Mouse (Mus musculus) right cerebral cortex, postnatal 4 days (tissue): ENCODE data around the gene Elavl3.
"Not testable (repeated sequence)": the region's sequence is repeated elsewhere in the genome, so short reads cannot be mapped to it uniquely, and the experiment has no call there.

ENCODE experiments used
- DNase-seq: peaks from one replicate; pipeline ENCODE4 v3.0.0-alpha.2; 2022

The Elavl3 gene

DNA sequence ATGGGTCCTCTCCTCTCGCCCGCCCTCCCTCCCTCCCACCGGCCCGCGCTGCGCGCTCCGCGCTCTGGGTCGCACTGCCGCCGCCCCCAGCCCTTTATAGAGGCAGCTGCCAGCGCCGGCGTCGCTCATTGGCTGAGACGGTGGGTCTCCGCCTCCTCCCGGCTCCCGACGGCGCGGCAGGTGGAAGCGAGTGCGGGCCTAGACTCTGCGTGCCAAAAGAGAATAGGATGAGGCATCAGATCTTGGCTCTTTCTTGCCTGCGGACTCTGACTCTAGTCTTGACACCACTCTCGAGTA is at the start of gene Elavl3:
Elavl3 (minus strand) TSS at position 66 of the 297 bp plus-strand sequence.
- DNase-seq: peak; percentile 91

DNA sequence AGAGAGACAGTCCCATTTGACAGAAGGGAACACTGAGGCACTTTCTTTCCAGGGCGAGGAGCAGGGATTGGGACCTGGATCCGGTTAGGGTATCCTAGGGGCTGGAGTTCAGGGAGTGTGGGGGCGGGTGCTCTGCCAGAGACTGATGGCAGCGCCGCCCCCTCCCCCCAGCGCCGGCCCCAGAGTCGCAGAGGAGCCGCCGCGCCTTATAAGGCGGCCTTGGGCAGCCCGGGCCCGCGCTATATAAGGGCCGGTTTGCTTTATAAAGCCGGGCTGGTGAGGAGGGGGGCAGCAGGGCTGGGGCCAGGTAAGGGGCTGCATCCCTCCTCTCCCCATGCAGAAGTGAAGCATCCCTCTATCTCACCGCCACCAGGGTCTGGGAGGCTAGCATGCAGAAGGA is 48.1 kb upstream of the Elavl3 start:
- no peak for DNase-seq

DNA sequence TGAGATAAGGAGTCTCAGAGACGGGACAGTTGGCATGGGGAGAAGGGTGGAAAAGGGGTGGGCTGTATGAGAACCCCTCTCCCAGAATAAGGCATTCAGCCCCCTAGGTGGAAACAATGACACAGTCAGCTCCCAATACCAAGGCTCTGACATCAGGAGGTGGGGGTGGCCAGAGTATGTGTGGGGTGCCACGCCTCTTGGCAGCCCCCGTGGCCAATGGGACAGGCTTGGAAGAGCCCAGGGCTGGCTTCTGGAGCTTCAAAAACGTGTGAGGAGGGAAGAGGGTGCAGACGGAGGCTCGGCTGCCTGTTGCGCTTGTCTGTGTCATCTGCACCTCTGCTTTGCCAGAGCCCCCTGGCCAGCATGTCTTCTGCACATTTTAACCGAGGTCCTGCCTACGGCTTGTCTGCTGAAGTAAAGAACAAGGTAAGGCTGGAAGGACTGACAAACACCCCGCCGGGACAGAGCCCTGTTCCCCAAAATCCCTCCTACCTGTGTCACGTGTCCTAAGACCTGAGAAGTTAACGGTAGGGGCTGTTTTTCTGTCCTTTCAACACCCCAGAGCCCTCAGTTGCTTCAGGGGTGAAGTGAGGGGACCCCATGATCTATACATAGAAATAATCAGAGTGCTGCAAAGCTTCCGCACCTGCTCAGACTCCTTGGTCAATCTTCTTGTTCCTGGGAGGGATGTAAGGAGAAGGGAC is 47.3 kb upstream of the Elavl3 start, which contains the start of gene Cnn1:
Cnn1 (plus strand) TSS at position 224 of the 704 bp plus-strand sequence.
- DNase-seq: no peak

DNA sequence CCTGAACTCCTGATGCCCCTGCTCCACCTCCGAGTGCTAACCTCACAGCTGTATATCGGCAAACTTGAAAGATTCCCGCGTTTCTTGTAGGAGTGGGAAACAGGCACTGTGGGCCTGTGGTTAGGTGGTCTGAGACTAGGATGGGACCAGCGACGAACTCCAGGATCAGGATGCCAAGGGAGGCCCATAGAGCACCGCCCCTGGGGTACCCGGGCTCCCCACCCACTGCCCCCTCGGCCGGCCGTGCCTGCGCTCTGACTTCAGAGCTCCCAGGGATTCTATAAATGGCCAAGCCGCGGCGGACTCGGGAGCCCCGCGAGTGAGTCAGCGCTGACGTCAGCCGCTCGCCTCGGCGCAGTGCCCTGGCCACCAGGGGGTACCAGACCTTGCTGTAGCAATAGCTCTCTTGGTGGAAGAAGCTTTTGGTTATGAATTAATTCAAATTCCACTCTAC is 44.1 kb upstream of the Elavl3 start:
- peak; percentile 64 for DNase-seq

DNA sequence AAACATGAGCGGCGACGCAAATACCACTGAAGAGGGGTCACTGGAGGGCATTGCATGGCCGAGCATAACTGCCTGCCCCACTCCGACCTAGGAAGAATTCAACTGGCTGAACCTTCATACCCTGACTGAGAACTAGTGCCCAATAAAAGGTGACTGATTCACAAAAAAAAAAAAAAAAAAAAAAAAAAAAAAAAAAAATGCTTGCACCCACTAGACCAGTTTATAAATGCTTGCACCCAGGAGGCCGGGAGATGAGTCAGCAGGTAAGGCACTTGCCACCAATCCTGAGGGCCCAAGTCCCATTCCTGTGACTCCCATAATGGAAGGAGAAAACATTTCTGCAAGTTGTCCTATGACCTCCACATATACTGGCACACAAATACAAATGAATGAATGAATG is 40.9 kb upstream of the Elavl3 start:
- DNase-seq: no peak

DNA sequence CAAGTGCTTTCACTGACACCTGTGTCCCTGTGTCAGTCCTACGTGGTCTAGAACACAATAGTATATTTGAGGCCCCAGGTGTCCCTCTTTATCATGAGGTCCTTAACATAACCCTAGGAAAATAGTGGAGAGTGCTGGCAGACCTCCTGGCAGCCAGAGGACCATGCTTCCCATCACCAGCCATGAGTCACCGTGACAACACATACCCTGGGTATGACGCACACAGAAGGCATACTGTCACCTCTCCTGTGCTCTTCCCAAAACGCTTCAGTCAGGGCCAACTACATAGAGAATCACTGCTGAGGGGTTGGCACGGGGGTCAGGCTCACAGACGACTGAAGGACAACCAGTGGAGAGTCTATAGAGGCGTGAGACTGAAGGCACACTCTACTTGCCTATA is 38.2 kb upstream of the Elavl3 start:
- DNase-seq: no peak

DNA sequence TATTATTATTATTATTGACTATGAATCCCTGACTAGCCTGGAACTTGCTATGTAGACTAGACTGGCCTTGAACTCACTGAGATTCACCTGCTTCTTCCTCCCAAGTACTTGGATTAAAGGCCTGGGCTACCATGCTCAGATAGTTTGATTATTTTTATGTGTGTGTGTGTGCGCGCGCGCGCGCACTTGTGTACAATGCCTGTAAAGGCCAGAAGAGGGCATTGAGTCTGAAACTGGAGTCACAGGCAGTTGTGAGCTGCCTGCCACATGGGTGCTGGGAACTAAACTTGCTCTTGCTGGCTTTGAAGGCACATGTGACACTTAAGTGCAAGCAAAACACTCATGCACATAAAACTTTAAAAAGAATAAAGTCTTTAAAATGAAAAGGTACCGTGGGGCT is 37.5 kb upstream of the Elavl3 start:
- no peak for DNase-seq

DNA sequence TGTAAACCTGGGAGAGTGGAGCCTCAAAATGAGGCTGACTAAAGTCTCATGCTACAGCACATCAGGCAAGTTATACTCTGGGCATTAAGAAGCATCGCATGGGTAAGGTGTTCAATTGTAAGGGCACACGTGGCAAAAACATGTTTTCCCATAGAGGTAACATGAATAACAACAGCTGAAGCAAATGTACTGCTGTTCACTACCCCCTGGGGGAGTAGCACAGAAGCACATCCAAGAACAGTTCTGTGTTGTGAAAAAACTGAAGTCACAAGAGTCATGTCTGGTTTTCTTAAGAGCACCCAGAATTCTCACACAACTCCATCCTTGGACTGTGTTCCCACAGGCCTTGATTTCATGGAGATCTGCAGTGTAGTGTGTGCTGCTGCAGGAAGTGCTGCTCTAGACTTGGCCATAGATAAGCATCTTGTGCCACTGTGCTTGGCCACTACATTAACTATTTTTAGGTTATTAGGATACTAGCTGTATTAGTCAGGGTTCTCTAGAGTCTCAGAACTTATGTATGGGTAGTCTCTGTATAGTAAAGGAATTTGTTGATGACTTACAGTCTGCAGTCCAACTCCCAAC is 35.3 kb upstream of the Elavl3 start:
- no peak for DNase-seq

DNA sequence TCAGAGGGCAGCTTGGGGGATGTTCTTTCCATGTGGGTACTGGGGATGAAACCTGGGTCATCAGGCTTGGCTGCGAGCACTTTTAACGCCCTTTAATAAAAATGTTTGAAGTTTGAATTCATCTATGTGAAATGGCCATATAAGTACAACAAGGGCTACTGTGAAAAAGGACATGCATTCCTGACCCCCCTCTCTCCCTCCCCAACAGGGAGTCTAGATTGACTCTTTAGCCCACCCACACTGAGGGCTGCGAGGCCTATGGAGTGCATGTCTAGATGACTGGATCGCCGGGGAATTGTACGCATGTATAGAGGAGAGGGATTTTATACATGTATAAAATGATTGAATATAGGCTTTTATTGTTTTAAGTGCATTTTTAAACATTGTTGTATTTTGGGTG is 34.2 kb upstream of the Elavl3 start:
- DNase-seq: no peak

DNA sequence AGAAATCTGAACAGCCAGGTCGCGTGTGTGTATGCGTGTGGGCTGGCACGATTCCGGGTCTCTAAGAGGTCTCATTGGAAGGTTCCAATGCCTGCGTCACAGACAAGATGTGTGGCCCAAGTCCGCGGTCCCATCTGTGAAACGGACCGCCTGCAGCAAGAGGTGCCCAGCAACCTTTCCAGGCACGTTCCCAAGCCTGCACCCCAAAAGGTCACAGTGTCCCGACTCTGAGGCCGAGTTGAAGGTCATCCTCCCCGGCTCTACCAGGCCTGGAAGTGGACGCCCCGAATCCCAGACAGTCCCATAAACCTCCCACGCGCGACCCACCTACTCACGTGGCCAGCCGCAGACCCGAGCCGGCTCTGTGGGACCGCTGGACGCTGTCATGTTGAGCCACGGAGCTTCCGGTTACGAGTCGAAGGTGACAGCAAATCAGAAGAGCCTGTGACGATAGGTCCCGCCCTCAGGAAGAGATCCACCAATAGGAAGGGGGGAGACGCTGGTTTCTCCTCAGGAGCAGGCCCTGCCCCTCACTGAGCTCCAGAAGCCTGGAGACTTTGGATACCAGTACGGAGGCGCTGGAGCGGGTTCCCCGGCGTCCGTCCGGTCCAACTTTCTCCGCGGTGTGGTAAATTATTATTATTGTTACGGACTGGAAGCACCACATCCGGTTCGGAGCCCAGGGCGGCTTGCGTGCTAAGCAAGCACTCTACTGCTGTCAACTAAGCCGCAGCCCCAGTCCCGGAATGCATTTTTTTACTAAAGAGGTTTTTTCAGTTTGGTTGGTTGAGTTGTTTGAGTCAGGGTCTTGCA is 33.4 kb upstream of the Elavl3 start, which contains the start of gene Ecsit:
Ecsit (minus strand) TSS at position 417 of the 813 bp plus-strand sequence.
- peak; percentile 83 for DNase-seq

DNA sequence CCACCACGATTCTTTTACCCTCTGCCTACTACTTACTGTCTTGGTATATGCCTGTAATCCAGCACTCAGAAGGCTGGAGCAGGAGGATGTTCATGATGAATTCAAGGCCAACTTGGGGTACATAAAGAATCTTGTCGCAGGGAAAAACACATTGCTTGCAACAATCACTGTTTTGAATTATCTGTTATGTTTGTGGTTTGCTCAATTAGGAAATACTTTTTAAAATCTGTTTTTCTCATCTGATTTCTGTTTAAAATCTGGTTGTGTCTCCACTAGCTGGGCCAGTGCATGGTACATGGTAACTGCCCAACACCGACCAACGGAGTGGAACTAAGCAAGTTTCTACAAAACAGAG is 32.8 kb upstream of the Elavl3 start:
- no peak for DNase-seq

DNA sequence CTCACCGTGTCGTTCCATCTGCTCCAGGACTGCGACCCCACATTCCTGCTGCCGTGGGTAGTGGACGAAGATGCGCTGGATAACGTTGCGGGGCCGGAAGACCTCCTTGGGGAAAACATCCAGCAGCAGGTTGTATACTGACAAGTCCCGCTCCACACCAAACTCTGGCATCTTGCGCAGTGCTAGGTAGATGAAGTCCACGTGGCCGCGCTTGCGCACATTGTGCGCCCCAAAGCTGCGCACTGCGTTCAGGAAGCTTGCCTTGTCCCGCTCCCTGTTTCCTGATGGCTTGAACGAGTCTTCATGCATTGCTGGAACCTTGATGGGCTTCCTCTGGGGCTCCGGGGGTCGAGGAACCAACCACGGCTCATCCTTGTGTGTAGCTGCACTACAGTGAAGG is 24.4 kb upstream of the Elavl3 start:
- no peak for DNase-seq

DNA sequence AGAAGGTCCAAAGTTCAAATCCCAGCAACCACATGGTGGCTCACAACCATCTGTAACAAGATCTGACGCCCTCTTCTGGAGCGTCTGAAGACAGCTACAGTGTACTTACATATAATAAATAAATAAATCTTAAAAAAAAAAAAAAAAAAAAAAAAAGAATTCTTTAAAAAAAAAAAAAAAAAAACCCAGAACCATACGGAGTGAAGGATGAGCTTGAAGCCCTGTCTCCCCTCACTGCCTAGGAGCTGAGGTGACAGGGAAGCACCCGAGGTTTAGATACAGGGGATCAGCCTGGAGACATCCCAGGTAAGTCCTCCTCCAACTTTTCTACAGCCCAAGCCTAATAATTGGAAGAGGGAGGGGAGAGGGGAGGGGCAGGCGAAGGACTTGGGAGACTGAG is 24.0 kb upstream of the Elavl3 start:
- DNase-seq: not testable (repeated sequence)

DNA sequence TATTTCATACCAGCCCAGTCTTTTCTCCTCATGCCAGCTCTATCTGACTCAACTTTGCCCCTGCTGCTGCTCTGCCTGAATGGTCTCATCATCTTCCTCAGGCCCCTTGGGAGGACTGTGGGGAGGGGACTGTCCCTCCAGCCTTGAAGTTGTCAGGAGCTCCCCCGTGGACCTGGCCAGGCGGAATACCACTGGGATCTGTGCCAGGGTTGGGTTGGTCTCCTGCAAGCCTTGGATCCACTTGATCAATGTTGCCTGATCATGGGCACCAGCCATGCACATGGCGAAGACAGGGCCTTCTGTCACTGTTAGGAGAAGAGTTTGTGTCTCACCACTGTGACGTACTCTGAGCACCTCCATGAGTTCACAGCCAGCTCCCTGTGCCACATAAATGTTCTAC is 20.5 kb upstream of the Elavl3 start:
- no peak for DNase-seq

DNA sequence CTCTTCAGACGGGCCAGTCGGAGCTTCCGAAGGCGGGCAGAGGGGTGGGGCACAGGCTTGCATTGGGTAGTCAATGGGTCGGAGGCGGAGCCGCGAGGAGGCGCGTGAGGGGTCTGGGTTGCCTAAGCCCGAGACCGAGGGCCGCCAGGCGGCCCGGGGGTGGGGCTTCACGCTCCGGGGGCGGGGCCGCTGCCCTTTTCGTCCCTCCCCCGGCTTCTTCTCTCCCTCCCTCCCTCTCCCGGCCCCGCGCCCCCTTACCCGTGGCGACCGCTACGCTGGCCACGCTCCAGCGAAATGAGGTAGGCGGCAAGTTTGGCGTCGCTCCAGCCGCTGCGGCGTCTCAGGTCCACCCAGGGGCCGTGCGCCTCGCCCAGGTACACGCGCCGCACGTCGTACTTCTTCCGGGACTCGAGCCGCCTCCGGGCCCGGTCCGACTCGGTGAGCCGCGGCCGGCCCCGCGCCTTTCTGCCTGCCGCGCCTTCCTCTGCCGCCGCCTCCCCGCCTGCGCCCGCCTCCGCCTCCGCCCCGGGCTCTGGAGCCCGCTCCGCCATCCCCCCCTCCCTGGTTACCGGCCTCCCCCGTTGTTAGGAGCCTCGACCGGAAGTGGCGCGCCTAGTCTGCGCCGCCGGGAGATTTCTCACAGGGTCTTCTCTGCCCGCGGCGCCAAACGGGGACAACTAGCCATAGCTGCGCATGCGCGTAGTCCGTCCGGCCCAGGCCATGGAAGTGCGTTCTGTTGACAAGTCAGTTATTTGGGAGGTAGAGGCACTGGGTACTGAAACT is 19.2 kb upstream of the Elavl3 start, which contains the start of the genes Gm49318 and Zfp653:
Gm49318 (minus strand) TSS at position 469 of the 783 bp plus-strand sequence.
Zfp653 (minus strand) TSS at position 586 of the 783 bp plus-strand sequence.
- DNase-seq: peak; percentile 98

DNA sequence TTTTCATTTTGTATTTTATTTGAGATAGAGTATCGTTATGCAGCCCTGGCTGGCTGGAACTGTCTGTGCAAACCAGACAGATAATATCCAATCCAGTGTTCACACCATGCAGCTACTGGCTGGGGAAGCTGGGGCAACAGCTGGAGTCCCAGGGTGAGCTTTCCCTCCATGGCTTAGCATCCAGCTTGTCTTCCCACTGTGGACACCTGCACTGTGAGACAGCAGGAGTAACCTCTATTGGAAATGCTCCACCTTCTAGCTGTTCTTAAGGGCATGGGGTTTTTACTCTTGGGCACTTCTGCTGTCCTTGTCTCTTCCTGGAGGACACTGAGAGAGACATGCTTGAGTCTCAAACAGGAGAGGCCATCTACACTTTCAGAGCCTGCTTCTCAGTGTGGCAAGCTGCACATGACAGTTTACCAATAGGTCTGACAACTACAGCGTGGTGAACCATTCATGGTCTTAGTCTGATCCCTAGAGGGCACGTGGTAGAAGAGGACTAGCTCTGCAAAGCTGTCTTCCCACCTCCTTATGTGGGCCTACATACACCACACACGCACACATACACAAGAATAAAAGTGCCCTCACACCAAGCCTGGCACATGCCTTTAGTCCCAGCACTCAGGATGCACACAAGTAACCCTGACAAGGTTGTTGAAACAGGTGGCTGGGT is 18.2 kb upstream of the Elavl3 start:
- DNase-seq: no peak

DNA sequence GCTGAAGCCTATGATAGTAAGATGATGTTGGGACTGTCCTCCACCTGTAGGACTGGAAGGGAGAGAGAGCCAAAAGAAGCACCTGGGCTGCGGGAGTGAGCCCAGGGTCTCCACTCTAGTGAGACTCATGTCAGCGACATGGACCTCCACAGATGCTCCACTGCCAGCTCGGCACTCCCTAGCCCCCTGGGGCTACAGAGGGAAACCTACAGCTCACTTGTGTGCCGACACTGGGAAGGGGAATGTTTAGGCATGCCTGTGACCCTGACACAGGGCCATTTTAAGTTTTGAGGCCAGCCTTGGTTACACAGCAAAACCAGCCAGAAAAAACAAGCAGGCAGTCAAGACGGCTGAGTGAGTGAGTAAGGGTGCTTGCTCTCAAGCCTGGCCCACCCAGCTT is 15.4 kb upstream of the Elavl3 start:
- no peak for DNase-seq

DNA sequence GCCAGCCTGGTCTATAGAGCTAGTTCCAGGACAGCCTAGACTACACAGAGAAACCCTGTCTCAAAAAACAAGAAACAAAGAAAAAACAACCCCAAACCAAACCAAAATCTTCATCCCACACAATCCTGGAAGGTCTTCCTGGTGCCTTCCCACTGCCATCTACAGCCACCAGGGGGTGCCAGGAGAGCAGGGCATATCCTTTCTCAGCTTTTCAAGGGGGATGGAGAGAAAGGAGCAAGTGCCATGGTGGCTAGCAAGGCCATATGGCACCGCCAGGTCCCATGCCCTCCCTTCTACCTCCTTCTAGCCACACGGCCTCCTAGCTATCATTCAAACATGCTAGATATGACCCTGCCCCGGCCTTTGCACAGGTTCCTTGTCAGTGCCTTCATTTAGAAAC is 14.6 kb upstream of the Elavl3 start:
- peak; percentile 61 for DNase-seq

DNA sequence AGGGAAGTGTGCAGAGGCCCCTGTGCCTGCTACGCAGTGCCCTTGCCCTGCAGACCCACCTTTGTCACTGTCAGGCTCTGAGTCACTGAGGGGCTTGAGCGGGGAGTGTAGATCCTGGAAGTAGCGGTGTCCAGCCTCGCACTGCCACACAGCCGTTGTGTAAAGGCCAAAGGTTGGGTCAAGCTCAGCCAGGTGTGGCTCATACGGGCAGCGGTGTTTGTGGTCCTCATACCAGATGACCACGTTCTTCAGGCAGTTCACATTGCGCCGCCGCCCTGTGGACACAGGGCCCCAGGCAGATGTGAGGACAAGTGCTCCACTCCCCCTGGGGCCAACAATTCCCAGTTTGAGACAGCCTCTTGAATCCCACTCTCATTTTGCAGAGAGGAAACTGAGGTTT is 13.8 kb upstream of the Elavl3 start:
- no peak for DNase-seq

DNA sequence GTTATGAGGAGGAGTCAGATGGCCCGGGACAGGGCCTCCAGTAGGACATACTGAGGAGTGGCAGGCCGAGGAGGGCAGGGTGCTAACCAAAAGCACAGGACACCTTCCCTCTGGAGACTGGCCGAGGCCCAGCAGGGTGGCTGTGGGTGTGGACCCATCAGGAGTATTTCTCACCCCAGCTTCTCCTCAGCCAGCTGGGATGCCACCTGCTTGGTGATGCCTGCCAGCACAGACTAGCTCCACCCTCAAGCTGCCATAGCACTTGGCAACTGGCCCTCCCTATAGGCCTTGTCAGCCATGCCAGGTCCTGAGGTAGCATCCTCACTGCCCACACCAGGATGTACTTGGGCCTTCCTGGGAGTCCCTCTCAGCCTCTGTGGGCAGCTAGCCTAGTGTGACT is 12.5 kb upstream of the Elavl3 start:
- no peak for DNase-seq

DNA sequence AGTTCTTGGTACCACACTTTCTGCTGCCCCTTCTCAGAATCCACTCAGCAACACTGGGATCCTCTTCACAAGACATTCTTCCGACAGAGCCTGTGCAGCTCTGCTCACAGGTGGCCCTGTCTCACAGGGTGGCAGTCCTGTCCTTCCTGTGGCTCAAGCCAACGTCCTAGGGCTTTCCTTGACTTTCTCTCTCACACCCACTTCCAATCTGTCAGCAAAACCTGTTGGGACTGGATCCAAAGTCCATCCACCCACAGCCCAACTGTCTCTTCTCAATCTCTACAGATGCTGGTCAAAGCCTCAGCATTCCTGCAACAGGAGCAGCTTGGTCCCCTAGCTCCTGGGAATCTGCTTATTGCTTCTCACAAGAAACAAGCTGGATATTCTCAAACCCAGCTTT is 9.5 kb upstream of the Elavl3 start:
- no peak for DNase-seq

DNA sequence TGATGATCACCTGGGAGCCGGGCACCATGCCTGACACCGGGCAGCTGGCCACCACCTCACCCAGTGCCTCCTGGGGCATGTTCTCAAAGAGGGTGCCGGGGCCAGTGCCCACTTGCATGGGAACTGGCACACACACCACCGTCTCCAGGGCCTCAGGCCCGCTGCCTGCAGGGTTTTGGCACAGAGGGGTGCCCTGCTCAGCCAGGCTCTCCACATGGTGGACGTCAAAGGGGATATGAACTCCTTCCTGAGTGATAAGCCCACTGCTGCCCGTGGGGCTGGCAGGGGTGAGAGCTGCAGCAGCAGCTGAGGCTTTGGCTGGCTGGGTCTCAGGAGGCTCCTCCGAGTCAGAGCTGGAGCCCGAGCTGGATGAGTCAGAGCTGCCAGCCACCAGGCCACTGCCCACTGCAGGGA is 6.2 kb upstream of the Elavl3 start:
- DNase-seq: peak; percentile 34
